Mouse (Mus musculus): ENCODE measurements at regions not wholly inside any gene's neighbourhood (a gene's known extent, or its start where the extent isn't known, plus 50 kb on each side); places are given as distances from the start of the nearest gene placed in this dataset.

DNA sequence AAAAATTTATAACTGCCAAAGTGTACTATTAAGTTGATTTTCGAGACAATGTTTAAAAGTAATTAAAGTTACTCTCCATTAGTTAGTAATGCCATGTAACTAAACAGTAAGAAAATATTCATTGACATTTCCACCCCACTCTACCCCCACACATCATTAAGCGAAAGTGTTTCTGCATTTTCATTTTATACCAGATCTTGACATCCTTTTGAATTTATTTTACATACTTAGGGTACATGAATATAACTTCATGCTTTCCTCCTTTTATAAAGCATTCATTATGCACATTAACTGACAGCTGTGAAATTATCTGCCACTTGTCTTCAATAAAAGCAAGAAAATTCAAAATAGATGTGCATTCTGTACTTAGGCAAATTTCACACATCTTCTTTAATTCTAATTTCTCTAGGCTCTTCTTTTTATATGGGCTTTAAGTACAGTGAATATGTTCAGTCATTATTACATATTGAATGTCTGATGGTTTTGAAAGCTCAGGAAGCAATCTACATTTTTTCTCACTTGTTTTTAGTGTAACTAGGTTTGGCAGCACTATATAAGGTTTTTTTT, 526.5 kb downstream of the Epha5 start:
- no peak for DNase-seq (ENCODE audit: low spot score in 2 of 2)

DNA sequence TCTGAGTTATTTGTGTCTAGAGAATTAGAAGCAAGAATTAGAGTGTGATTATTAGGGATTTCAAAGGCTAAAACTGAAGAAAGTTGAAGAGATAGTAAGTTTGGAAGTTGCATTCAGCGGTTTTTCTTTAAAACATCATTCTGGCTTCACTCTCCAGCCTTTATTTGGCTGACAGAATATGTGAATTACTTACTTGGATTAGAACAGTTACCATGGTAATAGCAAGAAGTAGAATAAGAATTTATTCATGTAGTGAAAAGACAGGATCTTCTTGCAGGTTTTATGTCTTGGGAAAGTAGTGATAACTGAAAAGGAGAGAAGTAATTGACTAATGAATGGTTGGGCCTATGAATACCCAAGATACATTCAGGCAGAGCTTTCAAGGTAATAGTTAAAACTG, 517.1 kb upstream of the Tecrl start:
- DNase-seq (ENCODE audit: low spot score in 2 of 2): no peak

DNA sequence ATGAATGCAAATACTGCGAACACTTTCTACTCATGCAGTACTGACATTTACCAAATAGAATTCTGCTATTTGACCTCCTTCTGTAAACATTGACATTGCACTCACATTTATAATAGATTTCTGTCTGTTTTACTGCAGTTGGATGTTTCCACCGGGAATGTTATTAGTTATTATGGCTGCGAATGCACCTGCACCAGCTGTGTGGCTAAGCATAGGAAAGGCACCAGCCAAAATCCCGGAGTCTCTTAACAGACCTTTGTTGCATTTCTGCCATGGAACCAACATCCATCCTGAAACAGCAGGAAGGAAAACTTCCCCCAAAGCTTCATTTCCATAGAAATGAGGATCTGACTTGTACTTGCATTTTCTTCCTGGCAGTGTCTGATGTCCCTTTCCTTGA, 513.4 kb upstream of the Tecrl start:
- no peak for DNase-seq (ENCODE audit: low spot score in 2 of 2)

DNA sequence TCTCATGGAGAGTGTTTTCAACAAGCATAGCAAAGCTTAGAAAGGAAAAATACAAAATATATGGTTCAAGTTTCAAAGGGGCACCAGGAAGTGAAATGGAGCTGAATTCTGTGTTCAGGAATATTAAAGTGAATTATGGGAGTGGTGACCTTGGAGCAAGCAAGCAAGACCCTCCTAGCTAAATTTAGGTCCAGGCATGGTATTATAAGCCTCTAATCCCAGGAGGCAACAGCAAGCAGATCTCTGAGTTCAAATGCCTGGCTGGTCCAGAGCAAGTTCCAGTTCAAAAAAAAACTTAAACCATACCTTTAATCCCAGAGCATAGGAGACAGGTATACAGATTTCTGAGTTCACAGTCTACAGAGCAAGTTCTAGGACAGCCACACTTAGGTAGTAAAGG, 506.7 kb upstream of the Tecrl start:
- DNase-seq (ENCODE audit: low spot score in 2 of 2): no peak

DNA sequence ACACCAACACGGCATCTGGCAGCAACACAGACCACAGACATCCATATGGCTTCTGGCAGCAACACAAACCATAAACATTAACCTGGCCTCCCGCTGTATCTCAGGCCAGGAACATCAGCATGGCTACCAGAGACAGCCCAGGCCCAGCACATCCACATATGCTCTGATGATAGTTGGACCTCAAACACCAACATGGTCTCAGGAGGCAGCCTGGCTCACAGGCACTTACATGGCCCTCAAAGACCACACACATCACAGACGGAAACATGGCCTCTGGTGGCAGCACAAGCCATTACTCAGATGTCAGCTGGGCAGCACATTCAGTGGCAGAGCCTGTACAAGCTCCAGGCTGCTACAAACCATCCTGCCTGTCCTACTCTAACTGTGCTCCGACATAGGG, 497.0 kb upstream of the Tecrl start:
- no peak for DNase-seq (ENCODE audit: low spot score in 2 of 2)

DNA sequence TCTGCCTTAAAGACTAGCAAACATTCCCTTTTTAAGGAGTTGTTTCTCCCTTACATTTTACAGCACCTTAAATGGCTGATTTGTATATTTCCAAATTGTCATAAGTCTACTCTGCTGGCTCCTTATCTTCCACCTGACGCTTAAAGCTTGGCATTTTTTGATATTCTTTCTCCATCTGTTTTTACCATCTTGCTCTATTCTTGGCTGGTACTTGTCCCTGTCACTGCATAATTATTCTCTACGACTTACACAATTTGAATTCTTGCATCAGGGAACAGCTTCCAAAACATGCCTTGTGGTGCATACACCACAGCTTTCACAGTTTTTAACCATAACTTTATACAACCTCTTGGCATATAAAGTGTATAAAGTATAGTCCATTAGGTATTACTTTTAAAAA, 471.6 kb upstream of the Tecrl start:
- DNase-seq (ENCODE audit: low spot score in 2 of 2): no peak

DNA sequence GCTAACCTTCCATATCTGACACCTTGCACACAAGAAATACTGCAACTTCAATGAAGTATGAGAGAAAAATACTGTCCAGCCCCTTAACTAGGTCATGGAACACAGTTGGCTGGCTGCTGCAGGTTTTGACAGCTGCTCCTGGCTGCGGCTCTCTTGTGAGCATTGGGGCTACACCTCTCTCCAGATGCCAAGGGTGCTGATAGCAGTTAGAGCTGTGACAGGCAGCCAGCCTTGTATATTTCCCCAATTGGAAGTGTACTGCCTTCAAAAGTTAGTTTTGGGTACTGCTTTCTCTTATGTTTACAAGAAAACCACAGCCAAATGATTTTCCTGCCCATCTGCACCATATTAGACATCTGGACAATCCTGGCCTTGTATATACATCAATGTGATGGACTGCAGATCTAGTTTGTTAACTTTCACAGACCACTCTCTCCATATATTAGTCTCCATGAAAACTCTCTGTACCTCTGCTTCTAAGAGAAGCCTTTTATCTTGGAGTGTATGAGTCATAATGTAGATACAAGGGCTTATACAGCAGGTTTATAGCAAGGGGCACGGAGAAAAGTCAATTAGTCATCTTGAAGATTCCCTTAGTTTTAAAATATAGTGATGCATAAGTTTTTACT, 470.0 kb upstream of the Tecrl start:
- DNase-seq (ENCODE audit: low spot score in 2 of 2): no peak

DNA sequence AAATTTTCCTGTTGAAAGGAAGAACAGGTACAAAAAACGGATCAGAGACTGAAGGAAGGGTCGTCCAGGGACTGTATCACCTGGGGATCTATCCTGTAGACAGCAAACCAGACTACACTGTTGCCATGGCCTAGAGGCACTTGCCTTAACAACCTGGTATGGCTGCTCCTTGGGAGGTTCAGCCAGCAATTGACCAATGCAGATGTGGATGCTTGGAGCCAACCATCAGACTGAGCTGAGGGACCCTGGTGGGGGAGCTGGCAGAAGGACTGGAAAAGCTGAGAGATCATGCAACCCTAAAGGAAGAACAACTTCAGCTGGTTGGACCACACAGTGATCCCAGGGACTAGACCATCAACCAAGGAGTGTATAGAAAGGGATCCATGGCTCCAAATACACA, 456.3 kb upstream of the Tecrl start:
- DNase-seq (ENCODE audit: low spot score in 2 of 2): no peak

DNA sequence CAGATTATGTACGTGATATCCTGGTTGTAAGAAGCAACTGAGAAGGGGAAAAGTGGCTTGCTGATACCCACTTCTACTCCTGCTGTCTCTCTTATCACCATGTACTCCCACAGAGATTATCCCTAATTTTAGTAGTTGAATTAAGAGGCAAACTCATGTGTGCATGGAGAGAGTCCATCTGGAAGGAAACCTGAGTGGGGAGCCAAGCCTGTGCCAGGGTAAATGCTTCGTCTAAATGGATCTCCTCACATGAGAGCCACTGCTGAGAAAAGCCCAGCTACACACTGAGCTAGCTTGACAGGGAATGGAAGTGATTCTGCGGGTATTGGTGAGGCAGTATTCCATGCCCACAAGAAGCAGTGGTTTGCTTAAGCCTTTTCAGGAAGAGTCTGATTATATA, 445.0 kb upstream of the Tecrl start:
- no peak for DNase-seq (ENCODE audit: low spot score in 2 of 2)

DNA sequence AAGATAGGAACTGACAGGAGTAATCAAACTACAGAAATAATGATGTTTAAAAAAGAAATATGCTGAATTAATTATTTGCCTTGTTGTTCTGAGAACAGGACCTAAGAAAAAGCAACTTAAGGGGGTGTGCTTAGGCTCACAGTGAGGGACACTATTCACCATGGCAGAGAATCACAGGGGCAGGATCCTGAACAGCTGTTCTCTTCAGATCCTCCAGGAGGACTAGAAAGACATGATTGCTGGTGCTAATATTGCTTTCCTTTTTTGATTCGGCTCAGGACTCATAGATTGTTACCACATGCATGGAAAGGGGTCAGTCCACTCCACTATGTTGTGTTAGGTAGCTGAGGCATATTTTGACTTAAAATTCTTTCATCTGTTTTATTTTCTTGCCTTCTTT, 425.4 kb upstream of the Tecrl start:
- DNase-seq (ENCODE audit: low spot score in 2 of 2): no peak

DNA sequence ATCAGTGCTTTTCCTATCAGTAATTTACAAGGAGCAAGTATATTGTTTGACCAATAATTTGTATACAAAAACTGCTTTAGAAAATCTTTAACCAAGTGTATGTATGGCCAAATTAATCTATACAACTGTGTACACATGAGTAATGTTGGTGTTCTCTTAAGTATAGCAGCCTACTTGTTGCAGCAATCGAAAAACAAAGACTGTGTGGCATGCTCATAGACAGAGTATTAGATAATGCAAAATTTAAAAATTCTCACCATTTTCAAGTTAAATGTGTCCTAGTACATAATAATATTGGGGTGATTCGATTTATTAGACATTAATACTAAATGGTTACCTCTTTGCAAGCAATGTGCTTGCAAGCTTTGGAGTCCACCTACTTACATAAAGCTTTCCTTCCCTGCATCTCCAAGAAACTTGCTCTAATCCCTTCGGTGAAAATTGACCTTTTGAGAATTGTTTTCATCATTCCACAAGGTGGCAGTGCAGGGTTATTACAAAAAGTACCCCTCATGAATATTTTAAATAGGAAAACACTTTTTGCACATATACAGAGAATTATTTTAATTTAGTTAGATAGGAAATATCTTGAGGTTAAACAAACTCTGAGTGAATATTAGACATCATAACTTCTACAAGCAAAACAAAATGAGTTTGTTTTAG, 423.4 kb upstream of the Tecrl start:
- peak; percentile 8 to 33 for DNase-seq (ENCODE audit: low spot score in 2 of 2)

DNA sequence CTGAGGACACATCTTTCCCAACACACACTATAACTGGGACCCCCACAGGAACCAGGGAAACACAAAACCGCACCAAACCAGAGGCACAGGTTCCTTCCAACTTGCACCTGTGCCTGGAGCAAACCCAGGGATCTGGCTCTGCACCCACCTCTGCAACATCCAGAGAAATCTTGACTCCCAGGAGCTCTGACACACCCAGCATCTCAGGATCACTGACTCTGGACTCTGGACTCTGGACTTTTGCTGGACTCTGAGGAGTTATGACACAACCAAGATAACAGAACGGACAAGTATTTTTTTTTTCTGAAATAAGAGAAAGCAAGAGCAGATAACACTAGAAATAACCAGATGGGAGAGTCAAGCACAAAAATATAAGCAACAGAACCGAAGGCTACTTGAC, 386.9 kb upstream of the Tecrl start:
- no peak for DNase-seq (ENCODE audit: low spot score in 2 of 2)

DNA sequence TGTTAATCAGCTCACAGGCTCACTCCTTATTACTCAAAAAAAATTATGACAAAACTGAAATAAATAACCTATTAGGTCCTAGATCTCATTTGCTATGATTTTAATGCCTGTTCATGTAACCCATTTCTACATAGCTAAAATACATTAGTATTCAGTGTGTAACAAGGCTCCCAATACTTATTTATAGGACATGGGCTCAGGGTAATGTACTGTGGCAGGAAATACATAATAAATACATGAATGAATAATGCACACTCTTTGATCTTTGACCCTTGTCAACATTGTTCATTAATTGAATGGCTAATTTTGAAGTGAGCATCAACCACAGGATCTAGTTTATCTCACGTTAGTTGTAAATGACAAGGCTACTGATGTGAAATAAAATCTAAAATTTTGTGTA, 340.4 kb upstream of the Tecrl start:
- no peak for DNase-seq (ENCODE audit: low spot score in 2 of 2)

DNA sequence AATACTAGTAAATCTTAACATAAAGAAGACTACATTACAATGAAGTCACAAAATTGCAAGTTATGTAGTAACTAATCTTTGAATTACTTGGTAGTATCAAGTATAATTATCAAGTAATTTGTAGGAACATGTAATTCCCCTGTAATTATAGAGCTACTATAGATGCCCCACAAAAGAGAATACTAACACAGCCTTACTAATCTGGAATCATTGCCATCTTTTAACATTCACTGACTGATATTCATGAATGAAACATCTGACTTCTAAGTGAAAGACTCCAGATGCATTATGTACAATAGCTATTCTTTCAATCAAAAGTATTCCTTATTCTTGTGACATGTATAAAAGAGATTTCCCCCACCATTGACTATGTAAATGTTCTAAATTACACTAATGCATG, 337.3 kb upstream of the Tecrl start:
- no peak for DNase-seq (ENCODE audit: low spot score in 2 of 2)

DNA sequence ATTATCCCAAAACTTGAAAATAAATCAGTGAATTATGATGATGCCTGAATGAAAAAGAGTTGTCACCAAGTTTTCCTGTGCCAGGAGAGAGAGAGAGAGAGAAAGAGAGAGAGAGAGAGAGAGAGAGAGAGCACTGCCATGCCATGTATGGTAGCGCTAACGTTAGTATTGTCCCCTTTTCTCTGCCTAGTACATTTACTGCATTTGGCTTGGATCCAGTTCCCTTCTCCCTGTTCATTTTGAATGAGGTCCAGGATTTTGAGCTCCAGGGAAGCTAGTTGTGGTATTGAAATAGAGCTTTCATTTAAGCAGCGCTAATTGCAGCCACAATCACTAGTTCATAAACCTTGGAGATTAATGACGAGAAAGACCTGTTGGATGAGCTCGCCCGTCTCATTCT, 323.4 kb upstream of the Tecrl start:
- peak in 1 of 2 experiments; percentile 9 for DNase-seq (ENCODE audit: low spot score in 2 of 2)

DNA sequence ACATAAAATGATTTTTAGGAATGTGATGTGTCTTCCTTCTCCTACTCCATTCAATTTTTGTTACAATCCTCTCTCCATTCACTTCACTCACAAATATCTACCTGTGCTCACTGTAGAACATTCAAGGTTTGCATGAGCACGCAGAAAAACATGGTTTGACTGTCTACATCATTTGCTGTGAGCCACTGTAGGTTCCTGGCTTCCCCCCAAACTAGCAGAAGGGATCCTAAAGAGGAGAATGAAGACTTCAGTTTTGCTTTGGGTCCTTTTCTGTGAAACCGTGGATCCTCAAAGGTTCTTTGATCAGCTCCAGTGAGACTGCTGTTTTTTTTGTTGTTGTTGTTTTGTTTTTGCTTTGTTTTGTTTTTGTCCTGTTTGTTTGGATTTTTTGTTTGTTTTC, 304.1 kb upstream of the Tecrl start:
- no peak for DNase-seq (ENCODE audit: low spot score in 2 of 2)

DNA sequence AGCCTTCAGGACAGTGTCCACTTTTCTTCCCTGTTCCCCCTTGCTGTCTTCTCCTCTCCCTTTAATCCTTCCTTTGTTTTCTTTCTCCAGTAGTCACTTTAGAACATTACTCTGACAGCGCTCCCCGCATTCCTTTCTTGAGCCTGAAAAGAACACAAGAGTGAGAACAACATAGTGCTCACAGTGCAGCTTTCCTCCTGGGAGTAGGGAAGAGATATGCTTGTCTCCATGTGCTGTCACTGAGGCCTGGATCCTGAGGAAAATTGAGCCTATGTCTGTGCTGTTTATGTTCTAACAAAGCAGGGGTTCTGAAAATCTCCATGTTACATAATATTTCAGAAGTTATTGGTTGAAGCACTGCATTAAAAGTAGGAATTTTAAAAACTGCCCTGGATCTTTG, 296.3 kb upstream of the Tecrl start:
- DNase-seq (ENCODE audit: low spot score in 2 of 2): no peak

DNA sequence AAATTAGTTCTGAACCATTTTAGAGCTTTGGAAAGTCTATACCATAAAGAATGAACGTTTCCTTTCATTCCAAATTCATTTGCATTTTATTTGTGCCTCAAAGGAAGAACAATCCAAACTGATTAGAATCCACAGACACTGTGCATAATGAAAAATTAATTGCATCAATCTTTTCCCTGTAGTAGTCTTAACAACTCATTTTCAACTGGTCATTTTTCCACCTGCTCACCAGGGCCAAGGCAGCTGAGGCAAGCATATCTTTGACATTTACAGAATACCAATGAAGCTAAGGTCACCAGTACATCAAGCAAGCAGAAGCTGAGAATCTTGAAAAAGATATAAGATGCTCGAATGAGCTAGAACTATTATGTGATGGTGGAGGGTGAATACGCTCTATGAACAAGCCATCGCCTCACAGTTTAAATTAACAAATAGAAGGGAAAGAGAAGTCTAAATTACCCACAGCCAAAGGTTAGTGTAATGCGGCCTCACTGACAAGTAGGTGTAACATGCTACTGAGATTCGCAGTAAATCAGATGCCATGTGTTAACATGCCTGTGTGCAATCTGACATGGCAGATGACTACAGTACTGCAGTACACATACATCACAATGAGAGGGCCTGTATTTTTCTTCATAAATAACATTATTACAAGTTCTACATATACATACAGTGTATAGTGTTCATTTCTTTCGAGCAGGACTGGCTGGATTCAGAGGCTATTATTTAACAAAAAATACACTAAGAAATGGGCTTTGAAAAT, 267.8 kb upstream of the Tecrl start:
- no peak for DNase-seq (ENCODE audit: low spot score in 2 of 2)

DNA sequence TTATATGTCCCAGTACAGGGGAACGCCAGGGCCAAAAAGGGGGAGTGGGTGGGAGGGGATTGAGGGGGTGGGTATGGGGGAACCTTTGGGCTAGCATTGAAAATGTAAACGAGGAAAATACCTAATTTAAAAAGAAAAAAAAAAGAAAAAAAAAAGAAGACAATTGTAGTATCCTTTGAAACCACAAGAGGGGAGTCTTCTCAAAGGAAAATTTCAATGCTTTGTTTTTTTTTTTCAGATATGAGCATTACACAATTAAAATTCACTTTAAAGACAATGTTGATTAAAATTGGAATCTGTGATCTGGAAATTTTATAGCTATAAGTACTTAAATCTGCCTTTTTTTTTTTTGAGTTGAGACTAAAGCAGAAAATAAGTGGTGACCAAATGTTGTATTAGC, 255.8 kb upstream of the Tecrl start:
- no peak for DNase-seq (ENCODE audit: low spot score in 2 of 2)

DNA sequence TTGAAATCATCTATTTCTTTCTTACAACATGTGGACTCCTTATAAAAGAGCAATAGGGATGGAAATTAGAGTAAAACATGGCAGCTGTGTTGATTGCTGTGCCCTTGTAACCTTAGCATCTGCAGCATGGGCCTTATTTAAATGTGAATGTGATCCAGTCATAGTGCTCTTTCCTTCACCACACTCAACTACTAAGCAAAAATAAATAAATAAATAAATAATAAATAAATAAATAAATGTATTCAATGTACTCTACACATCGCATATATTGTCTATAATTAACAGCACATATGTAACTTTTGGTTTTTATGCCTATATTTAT, 238.3 kb upstream of the Tecrl start:
- no peak for DNase-seq (ENCODE audit: low spot score in 2 of 2)

DNA sequence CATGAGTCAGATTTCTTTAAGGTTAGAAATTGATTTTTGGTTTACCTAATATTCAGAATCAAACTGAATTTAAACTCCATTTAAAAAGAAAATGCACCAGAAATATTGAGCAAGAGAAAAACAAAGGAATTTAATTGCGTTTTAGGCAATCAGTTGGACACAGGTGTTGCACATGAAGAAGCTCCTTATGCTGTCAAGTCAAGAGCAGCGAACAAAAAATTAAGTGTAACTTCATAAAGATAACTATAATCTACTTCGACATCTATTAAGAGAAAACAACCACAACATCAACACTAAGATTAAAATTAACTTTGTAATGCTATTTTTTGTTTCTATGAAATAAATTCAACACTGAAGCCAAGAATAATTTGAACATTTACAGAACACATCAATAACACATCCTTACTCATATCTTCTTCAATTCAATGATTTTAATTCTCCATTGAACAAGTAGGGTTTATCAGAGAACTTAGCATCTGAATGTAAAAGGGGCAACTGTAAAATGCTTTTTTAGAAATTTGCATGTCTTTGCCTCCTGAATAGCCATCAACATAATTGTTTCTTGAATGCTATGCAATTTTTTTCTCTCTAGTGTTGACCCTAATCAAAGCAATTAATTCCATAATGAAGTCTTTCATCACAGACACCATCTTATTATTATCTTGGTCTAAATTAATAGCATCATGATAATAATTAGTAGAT, 237.7 kb upstream of the Tecrl start:
- no peak for DNase-seq (ENCODE audit: low spot score in 2 of 2)
